Mouse (Mus musculus) stomach, embryonic 15.5 days (tissue): ENCODE results near the gene Sft2d2. TPM values are rescaled to one million over a fixed set of nuclear protein-coding genes. Genes with fewer than 3 reads are reported as not detected.
A peak's percentile ranks its signal among the peaks of the same experiment; 100 is the strongest.

ENCODE experiments used
- ATAC-seq: fragments of 200-750 bp; cut with Nextera tagmentation; 2 replicates; pipeline ENCODE4 v1.8.0; 2017; ENCODE audit warnings: low read depth, moderate number of reproducible peaks, moderate TSS enrichment; ENCODE audit not compliant: insufficient read depth, low FRiP score
- H3K27ac ChIP-seq: fragments of 300-500 bp; sonication (generic); 2 replicates; pipeline ENCODE4 v1.5.1; 2015; ENCODE audit warnings: mild to moderate bottlenecking, inconsistent platforms
- H3K27me3 ChIP-seq: fragments of 300-500 bp; sonication (generic); replicated peaks from 2 replicates; pipeline ENCODE4 v1.6.1; 2015; ENCODE audit warnings: inconsistent platforms
- H3K36me3 ChIP-seq: fragments of 300-500 bp; sonication (generic); 2 replicates; pipeline ENCODE4 v1.6.1; 2015; ENCODE audit warnings: inconsistent platforms
- H3K4me1 ChIP-seq: fragments of 300-500 bp; sonication (generic); 2 replicates; pipeline ENCODE4 v1.6.1; 2015; ENCODE audit warnings: inconsistent platforms
- H3K4me2 ChIP-seq: fragments of 300-500 bp; sonication (generic); 2 replicates; pipeline ENCODE4 v1.6.1; 2015; ENCODE audit warnings: mild to moderate bottlenecking, inconsistent platforms
- H3K4me3 ChIP-seq: fragments of 300-500 bp; sonication (generic); replicated peaks from 2 replicates; pipeline ENCODE4 v1.5.1; 2015; ENCODE audit warnings: inconsistent platforms
- H3K9ac ChIP-seq: fragments of 300-500 bp; sonication (generic); 2 replicates; pipeline ENCODE4 v1.6.1; 2015; ENCODE audit warnings: inconsistent platforms
- H3K9me3 ChIP-seq: fragments of 300-500 bp; sonication (generic); 2 replicates; pipeline ENCODE4 v1.6.1; 2016; ENCODE audit warnings: inconsistent platforms
- WGBS: fragments of 180-500 bp; shearing (Covaris S2); methylation state at CpG from one replicate; pipeline ENCODE4 v1.1.7; 2015; 5-methylcytosine and 5-hydroxymethylcytosine counted together
- polyA plus RNA-seq: library from polyadenylated mRNA; unstranded; fragments of >200 nt; fragmentation: Nextera tagmentation; extraction: Ambion mirVana; gene quantifications from 2 replicates; pipeline ENCODE4 v1.2.1, GENCODE M21; 2015

The Sft2d2 gene
- polyA plus RNA-seq, result 22.8 and 26.1 TPM in 2 replicates

GRCm38 (mm10) chr1:165193880-165194661, at the start of gene Sft2d2:
Sft2d2 (minus strand) TSS chr1:165194438.
- Histone ChIP-seq H3K27me3 (no peaks in the 10 kb centered on the region), H3K4me1 (0 out of 2 replicates have a peak, but pooled peaks cover 8% of the 10 kb centered on the region), H3K9me3 (no peaks in the 10 kb centered on the region), H3K27ac (peak within 1 kb of the TSS; percentile 92), H3K9ac (peak within 1 kb of the TSS; percentile 69), H3K4me2 (peak within 1 kb of the TSS; percentile 88), H3K4me3 (peak within 1 kb of the TSS; percentile 78), H3K36me3 (no peaks in the 10 kb centered on the region)
- ATAC-seq, result peak; percentile 95
- WGBS, result under 1% methylated on average over 69 of the region's 69 CpGs

- H3K36me3 ChIP-seq, result no peaks in the 10 kb centered on the region
- H3K4me2 ChIP-seq, result peak within 1 kb of the TSS; percentile 78
- H3K9ac ChIP-seq, result peak within 1 kb of the TSS; percentile 81
- ATAC-seq, result peak; percentile 100
- under 1% methylated on average over 76 of the region's 76 CpGs for WGBS
- no peaks in the 10 kb centered on the region for H3K9me3 ChIP-seq
- H3K27ac ChIP-seq, result peak within 1 kb of the TSS; percentile 95
- H3K27me3 ChIP-seq, result no peaks in the 10 kb centered on the region
- H3K4me3 ChIP-seq, result peak within 1 kb of the TSS; percentile 94
- peaks cover 12% of the 10 kb centered on the region for H3K4me1 ChIP-seq
Observed at GRCm38 (mm10) chr1:165236321-165237298, 42.4 kb upstream of the Sft2d2 start, which contains the start of gene Tiprl. Tiprl (minus strand) TSS chr1:165236996.

- Histone ChIP-seq H3K36me3 (no peaks in the 10 kb centered on the region), H3K4me3 (peak overlapping the region; percentile 94), H3K4me2 (peak overlapping the region; percentile 76), H3K27ac (no peak overlapping the region; the same call in 1 of the 2 replicates), H3K9ac (peak overlapping the region; percentile 81; the same call in 1 of the 2 replicates), H3K9me3 (no peaks in the 10 kb centered on the region), H3K4me1 (peaks cover 12% of the 10 kb centered on the region), H3K27me3 (no peaks in the 10 kb centered on the region)
- no peak for ATAC-seq
- whole genome bisulfite sequencing, result 5% methylated on average over 10 of the region's 10 CpGs
Observed at GRCm38 (mm10) chr1:165235846-165236245, 41.6 kb upstream of the Sft2d2 start.

- Histone ChIP-seq H3K4me3 (no peak overlapping the region), H3K9me3 (no peaks in the 10 kb centered on the region), H3K9ac (no peak overlapping the region), H3K4me2 (no peak overlapping the region), H3K4me1 (peaks cover 12% of the 10 kb centered on the region), H3K36me3 (no peaks in the 10 kb centered on the region), H3K27ac (no peak overlapping the region), H3K27me3 (no peaks in the 10 kb centered on the region)
- WGBS, result 47% methylated on average over 2 of the region's 2 CpGs
- no peak for ATAC-seq
Observed at GRCm38 (mm10) chr1:165233806-165234205, 39.6 kb upstream of the Sft2d2 start.

- Histone ChIP-seq H3K27me3 (no peaks in the 10 kb centered on the region), H3K27ac (no peak overlapping the region), H3K4me2 (no peak overlapping the region), H3K4me3 (no peak overlapping the region), H3K9ac (no peak overlapping the region), H3K4me1 (peaks cover 9% of the 10 kb centered on the region), H3K9me3 (no peaks in the 10 kb centered on the region), H3K36me3 (peaks cover 5% of the 10 kb centered on the region; the same call in 1 of the 2 replicates)
- WGBS, result 94% methylated on average over 4 of the region's 4 CpGs
- ATAC-seq, result no peak
Observed at GRCm38 (mm10) chr1:165230691-165231090, 36.5 kb upstream of the Sft2d2 start.

GRCm38 (mm10) chr1:165229577-165229976, 35.3 kb upstream of the Sft2d2 start:
- no peak for ATAC-seq
- WGBS, result 92% methylated on average over 9 of the region's 9 CpGs
- H3K9me3 ChIP-seq, result no peaks in the 10 kb centered on the region
- no peak overlapping the region for H3K9ac ChIP-seq
- H3K27me3 ChIP-seq, result no peaks in the 10 kb centered on the region
- H3K4me2 ChIP-seq, result no peak overlapping the region
- peaks cover 3% of the 10 kb centered on the region; the same call in 1 of the 2 replicates for H3K4me1 ChIP-seq
- H3K36me3 ChIP-seq, result peaks cover 5% of the 10 kb centered on the region; the same call in 1 of the 2 replicates
- H3K27ac ChIP-seq, result no peak overlapping the region
- no peak overlapping the region for H3K4me3 ChIP-seq

GRCm38 (mm10) chr1:165217023-165217589, 22.9 kb upstream of the Sft2d2 start:
- ATAC-seq, result no peak
- Histone ChIP-seq H3K4me1 (no peaks in the 10 kb centered on the region), H3K27ac (no peak overlapping the region), H3K9me3 (no peaks in the 10 kb centered on the region), H3K9ac (no peak overlapping the region), H3K4me3 (no peak overlapping the region), H3K27me3 (no peaks in the 10 kb centered on the region), H3K36me3 (peaks cover 20% of the 10 kb centered on the region), H3K4me2 (no peak overlapping the region)
- 73% methylated on average over 2 of the region's 2 CpGs for WGBS

GRCm38 (mm10) chr1:165215831-165216230, 21.6 kb upstream of the Sft2d2 start:
- peaks cover 20% of the 10 kb centered on the region for H3K36me3 ChIP-seq
- H3K27me3 ChIP-seq, result no peaks in the 10 kb centered on the region
- H3K9ac ChIP-seq, result no peak overlapping the region
- no peak overlapping the region for H3K27ac ChIP-seq
- H3K9me3 ChIP-seq, result no peaks in the 10 kb centered on the region
- H3K4me3 ChIP-seq, result no peak overlapping the region
- no peaks in the 10 kb centered on the region for H3K4me1 ChIP-seq
- no peak overlapping the region for H3K4me2 ChIP-seq
- 75% methylated on average over 7 of the region's 7 CpGs for WGBS
- no peak for ATAC-seq

GRCm38 (mm10) chr1:165205591-165205990, 11.4 kb upstream of the Sft2d2 start:
- no peak overlapping the region for H3K27ac ChIP-seq
- no peak for ATAC-seq
- no peaks in the 10 kb centered on the region for H3K9me3 ChIP-seq

GRCm38 (mm10) chr1:165203488-165204035, 9.3 kb upstream of the Sft2d2 start:
- no peak for ATAC-seq
- H3K27ac ChIP-seq, result no peak overlapping the region

More at GRCm38 (mm10) chr1:165205591-165205990, 11.4 kb upstream of the Sft2d2 start:
- H3K4me2 ChIP-seq, result no peak overlapping the region
- WGBS, result 18% methylated on average over 2 of the region's 2 CpGs
- H3K4me1 ChIP-seq, result no peaks in the 10 kb centered on the region
- H3K36me3 ChIP-seq, result no peaks in the 10 kb centered on the region
- H3K9ac ChIP-seq, result no peak overlapping the region
- no peaks in the 10 kb centered on the region for H3K27me3 ChIP-seq
- no peak overlapping the region for H3K4me3 ChIP-seq

GRCm38 (mm10) chr1:165201445-165202012, 7.3 kb upstream of the Sft2d2 start:
- Histone ChIP-seq H3K4me1 (no peaks in the 10 kb centered on the region), H3K27me3 (no peaks in the 10 kb centered on the region), H3K9me3 (no peaks in the 10 kb centered on the region), H3K9ac (no peak overlapping the region), H3K36me3 (no peaks in the 10 kb centered on the region), H3K27ac (no peak overlapping the region), H3K4me3 (no peak overlapping the region), H3K4me2 (no peak overlapping the region)
- WGBS, result 65% methylated on average over 4 of the region's 4 CpGs
- no peak for ATAC-seq

More at GRCm38 (mm10) chr1:165203488-165204035, 9.3 kb upstream of the Sft2d2 start:
- Histone ChIP-seq H3K27me3 (no peaks in the 10 kb centered on the region), H3K4me1 (no peaks in the 10 kb centered on the region), H3K36me3 (no peaks in the 10 kb centered on the region), H3K4me3 (no peak overlapping the region), H3K4me2 (no peak overlapping the region), H3K9ac (no peak overlapping the region), H3K9me3 (no peaks in the 10 kb centered on the region)
- WGBS, result 19% methylated on average over 2 of the region's 2 CpGs
